Mouse (Mus musculus): ENCODE data around the gene Astn2.

Gene Astn2

DNA sequence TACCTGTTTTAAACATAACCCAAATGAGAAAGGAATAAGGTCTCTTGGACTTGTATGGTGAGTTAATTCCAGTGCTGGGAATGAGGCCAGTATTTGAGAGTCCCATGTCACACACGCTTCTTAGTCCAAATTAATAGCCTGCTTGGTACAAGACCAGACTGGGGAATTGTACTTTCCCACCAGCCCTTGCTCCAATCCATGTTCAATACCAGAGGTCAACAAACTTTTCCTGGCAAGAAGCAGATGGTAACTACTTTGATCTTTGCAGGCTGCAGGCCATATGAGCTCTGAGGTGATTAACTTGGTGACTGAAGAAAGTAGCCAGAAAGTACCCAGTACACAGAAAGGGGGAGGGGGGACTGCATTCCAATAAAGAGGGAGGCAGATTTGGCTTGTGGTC, 91.7 kb downstream of the Astn2 start:
- no peak for DNase-seq (ENCODE audit: extremely low spot score, low spot score)

DNA sequence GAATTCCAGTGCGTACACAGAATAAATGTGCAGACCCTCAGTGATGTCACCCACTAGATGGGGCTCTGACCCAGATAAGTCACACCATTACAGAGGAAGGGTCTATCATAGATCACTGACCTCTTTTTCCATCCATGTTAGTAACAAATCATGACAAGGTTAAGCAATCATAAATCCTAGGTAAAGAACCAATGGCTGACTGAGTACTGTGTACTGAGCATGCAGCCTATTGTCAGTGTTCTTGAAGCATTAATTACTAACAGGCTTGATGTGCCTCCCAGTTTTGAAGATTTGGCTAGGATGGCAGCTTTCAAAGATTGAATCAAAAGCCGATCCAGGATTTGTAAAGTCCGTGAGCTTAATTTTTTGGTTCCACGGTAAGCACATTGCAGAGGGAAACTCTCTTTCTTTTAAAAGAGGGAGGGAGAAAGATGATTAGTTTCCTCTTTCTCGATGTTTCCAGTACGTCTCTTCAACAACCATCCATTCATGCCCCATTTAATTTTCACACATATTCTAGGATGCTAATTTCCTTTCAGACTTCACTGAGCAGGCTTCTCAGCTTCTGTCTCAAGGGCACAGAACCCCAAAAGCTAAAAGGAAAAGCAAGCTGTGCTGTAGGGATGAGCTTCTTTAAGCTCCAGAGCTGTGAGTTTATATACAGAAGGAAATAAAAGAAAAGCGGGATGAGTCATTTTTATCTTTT, 93.9 kb downstream of the Astn2 start:
- DNase-seq (ENCODE audit: extremely low spot score, low spot score) = no peak

DNA sequence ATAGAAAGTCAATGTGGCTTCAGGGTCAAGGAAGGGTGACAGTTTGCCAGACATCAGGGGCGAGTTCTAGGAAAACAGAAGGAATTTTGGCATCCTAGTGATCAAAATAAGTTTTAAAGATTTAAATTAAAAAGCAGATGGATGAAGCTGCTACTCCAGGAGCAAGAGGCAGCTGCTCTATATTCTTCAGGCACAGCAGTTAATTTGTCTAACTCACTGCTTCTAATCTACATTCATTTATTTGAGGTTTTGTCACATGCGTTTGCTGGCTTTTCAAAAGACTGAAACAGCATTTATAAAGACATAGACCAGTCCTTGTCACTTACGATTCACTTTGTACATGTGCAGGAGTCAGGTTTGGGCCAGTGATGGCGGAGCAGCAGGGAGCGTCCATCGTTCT, 98.0 kb downstream of the Astn2 start:
- no peak for DNase-seq (ENCODE audit: extremely low spot score, low spot score)

DNA sequence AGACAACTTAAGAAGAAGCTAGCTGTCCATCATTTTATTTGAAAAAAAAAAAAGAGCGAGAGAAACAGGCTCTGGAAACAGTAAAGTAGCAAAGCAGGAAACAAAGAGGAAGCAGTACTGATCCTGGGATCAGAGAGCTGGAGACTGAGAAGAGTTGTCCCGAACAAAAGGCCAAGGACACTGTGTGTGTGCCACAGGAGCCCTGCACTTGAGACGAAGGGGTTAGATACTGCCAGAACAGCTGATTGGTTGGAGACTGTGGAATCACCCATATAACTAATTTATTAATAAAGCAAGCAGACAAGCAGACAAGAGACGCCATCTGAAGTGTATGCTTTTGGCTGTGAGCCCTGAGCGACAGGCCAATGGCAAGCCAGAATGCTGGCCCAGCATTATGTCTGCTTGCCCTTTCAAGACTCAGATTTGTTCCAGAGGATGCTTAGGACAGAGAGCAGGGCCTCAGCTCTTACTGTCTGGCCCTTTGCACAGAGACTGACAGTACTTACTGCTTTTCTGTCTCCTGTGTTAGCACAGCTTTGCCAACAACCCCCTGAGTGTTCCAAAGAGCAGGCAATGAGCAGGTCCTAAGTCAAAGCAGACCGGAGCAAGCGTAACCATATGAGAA, 101.6 kb downstream of the Astn2 start:
- DNase-seq (ENCODE audit: extremely low spot score, low spot score) = no peak

DNA sequence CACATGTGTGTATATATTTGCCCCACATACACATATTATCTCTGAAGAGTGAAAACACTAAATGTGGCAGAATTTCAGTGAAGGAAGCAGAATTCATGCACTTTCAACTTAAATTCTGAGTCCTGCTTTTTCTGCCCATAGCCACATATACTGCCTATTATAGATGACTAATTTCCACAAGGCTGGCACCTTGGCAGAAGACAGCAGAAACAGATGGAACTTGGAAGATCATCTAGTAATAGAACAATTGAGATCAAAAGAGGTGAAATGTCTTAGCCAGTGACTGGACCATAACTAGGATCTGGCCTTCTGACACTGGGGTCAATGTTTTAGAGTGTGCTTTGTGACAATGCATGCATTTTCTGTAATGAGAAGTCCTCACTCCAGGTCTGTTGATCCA, 119.4 kb downstream of the Astn2 start:
- no peak for DNase-seq (ENCODE audit: extremely low spot score, low spot score)

DNA sequence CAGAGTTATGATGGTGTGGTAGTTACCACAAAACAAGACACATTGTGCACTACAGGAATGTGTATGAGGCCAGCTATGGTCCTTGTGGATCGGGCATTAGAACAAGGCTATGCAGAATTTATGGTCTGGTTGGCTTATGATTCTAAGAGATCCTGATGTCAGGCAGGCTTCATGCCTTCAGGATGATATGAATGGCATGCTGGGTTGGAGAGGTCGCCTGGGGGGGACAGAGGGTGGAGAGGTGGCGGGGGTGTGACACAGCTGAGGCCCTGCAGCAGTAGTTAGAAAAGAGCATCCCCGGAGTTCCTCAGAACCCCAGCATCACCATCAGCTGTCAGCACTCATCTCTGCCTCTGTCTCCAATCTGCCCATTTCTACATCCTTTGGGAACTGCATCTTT, 128.3 kb downstream of the Astn2 start:
- DNase-seq (ENCODE audit: extremely low spot score, low spot score) = no peak

DNA sequence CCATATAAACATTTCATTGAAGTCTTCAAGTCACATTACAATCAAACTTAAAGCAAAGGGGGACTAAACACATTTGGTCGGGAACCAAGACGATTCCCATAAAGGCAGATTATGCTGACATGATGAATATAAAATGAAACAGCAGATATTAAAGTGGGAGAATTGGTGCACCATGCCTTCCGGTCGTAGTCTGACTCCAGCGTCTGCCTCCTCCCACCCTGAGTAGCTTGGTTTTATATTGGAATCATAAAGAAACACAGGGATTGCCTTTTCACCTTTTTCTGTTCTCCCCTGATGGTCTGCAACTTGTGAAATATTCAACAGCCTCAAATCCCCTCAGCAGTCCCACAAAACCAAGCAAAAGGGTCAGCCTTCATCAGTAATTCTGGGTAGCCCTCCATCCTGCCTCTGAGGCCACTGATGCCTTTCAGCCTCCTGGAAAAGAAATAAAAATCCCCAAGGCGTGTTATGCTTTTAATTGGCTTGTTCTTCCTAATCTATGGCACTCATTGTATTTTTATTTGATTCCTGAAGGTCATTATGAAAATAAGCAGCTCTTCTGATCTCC, 132.8 kb downstream of the Astn2 start:
- DNase-seq (ENCODE audit: extremely low spot score, low spot score) = no peak

DNA sequence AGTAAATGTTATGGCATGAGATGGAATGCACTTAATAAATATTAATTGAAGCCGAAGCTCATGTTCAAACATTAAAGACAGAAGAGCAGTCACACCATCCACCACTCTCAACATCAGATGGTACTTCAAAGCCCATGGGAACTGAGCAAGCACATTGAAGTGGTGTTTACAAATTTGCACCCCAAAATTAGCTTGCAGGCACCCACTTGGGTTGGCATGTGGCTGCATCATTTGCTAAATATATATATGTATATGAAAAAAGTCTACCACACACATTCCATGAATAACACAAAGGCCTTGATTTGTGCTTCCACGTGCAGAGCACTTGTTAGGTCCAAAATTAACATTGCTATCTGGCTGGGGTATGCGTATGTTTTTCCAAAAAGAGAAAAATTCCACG, 140.4 kb downstream of the Astn2 start:
- DNase-seq (ENCODE audit: extremely low spot score, low spot score) = no peak

DNA sequence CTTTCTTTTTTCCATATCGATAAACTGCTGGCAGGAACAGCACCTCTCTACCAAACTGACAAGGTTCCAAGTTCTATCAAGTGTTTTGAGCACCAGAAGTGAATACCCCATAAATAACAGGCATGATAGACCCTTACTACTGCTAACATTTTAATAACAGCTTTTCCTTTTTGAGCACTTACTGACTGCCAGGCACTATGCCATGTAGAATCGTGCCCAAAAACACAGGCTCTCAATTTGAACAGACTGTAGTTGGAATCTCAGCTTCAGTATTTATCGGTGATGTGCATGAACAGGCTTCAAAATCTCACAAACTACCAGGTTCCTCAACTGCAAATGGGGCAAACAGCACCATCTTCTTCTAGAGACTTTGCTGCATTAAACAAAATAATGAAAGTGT, 143.1 kb downstream of the Astn2 start:
- DNase-seq (ENCODE audit: extremely low spot score, low spot score) = no peak

DNA sequence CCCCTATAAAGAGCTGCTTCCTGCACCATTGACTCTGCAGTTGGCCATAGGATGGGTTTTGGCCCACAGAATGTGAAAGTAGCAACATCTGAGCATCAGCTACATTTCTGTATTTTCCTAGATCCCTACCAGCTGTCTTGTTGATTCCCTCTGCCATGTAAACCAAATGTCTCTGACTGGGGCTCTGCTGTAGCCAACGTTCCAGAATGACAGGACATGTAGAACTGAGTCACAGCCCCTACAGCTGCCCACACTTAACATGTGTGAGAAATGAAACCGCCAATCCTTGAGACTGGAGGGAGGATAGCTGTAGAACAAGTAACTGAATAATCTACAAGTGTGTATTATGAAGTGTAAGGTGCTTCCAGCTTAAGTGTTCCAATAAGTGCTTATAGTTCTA, 145.5 kb downstream of the Astn2 start:
- no peak for DNase-seq (ENCODE audit: extremely low spot score, low spot score)

DNA sequence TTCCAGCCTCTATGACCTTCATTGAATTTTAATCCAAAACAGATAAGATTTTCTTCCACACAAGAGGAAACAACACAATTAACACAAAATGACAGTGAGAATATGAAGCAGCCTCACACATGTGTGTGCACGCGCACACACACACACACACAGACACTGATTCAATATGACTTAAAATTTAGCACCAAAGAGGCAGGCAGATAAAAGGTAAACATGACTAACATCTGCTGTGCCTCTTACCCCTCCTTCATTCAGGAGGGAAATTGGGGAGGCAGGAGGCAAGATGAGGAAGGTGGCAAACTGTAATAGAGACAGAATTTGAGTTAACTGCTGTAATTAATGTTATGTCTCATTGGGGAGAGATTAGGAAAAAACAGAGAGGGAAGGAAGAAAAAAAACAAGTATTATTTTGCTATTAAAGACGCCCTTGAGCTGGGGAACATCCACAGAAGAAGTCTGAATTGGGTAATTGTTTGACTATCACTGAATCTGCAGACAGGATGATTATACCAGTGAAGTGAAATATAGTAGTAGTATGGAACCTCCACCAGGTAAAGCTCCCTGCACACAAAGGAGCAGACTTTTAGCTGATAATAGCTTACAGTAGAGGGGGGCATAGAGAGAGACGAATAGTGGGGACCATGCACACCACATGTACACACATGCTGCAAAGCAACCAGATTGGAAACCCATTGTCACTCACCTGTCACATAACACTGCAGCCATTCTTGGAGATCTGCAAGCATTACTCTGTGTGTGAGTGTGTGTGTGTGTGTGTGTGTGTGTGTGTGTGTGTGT, 149.5 kb downstream of the Astn2 start:
- no peak for DNase-seq (ENCODE audit: extremely low spot score, low spot score)

DNA sequence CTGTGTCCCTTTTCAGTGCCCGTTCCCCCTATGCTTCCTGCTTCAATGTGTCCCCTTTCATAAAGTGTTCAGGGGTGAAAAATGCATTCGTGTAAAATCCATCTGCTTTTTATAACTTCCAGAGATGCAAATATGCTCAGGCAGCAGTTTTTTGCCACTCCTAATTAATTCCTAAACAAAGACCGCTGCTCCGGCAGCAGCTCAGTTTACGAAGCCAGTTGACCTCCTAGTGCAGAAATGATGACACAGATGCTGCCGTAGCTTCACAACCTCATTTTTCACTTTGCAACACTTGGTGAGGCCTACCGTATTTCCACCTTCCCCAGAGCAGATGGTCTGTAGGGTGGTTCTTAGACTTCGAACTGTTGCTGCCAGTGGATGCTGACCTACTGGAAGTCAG, 155.9 kb downstream of the Astn2 start:
- DNase-seq (ENCODE audit: extremely low spot score, low spot score) = no peak

DNA sequence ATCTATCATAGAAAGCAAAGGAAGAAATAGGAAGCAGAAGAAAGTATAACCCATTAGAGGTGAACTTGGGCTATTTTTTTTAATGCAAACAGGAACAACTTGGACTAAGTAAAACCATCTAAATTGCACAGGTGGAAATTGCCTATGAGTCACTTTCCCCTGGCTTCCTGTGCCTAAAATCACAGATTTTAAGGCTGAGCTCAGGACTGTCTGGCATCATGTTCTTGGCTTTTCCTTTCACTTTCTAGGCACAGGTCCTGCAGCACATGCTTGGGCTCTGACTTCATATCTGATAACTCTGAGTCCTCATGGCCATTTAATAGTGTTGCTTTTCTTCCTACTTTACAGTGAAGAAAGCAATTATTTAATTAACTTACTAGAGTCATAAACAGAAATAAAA, 161.7 kb downstream of the Astn2 start:
- DNase-seq (ENCODE audit: extremely low spot score, low spot score) = no peak

DNA sequence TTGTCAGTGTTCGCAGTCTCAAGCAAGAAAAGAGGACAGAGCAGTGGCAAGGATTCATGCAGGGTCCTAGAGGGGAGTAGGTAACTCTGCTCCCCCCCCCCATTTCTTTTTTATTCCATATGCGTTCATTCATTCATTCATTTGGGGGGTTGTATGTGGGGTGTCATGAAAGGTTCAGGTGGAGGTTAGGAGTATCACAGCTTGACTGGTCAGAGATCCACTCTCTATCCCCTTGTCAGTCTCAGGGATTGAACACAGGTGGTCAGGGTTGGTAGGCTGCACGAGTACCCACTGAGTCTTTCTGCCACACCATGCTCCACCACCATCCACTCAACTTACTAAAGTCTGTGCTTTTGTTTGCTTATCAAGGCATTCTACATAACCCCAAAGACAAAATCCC, 171.6 kb downstream of the Astn2 start:
- no peak for DNase-seq (ENCODE audit: extremely low spot score, low spot score)

DNA sequence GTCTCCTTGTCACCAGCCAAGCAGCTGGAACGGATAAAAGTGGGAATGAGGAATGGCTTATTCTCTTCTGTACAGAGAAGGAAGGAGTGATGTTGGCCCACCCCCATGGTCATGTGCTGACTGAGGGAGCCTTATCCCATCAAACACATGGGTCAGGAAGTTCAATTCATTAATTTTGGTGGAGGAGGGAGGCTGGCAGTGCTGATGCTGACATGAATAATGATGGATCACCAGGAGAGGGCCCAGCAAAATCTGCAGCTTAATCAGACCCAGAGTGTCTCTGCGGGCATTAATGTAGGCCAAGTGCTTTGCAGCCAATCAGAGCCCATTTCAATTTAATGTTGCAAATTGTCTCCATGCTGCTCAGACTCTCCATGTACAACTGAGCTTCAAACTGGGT, 172.1 kb downstream of the Astn2 start:
- peak; percentile 22 for DNase-seq (ENCODE audit: extremely low spot score, low spot score)

DNA sequence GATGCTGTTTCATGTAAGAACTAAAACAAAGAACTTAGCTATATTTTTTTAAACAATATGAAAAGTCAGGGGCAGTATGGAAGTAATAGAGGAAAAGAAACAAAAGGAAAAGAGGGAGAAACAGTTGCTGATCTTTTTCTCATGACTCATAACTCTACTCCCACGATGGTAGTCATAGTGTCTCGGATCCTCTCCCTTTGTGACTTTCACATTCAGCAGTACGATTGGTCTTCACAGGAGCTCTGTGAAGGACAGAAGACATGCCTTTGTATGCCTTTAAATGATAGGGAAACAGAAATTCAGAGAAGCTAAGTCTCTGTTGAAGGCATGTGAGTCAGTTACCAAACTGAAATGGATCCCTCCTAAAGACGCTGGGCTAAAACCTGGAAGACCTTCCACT, 173.7 kb downstream of the Astn2 start:
- DNase-seq (ENCODE audit: extremely low spot score, low spot score) = no peak

DNA sequence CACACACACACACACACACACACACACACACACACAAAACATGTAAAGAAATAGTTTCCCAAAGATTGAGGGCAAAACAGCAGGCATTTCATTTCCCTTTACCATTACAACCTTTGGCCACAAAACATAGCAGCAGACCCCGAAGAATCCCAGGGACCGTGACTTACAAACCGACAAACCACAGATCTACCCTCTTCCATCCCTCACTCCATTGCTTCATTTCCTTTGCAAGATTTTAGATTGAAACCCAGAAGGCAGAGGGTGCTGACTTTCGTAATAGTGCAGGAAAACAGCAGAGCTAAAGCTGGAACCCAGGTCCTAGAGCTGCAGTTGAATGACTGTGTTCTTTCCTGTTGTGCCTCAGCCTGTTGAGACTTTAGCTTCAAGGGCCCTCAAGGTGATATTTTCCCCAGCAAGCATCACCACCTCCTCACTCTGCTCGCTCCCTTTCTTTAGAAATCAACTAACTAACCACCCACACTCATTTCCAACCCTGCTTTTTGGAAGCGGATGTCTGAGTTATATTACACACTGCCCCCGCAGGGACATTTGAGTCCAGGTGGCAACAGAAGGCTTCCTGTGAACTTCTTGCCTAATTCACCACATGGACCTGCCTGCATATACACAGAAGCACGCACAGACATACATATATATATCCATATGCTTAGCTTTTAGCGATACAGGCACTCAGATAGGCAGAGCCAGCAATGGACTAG, 181.7 kb downstream of the Astn2 start:
- DNase-seq (ENCODE audit: extremely low spot score, low spot score) = no peak

DNA sequence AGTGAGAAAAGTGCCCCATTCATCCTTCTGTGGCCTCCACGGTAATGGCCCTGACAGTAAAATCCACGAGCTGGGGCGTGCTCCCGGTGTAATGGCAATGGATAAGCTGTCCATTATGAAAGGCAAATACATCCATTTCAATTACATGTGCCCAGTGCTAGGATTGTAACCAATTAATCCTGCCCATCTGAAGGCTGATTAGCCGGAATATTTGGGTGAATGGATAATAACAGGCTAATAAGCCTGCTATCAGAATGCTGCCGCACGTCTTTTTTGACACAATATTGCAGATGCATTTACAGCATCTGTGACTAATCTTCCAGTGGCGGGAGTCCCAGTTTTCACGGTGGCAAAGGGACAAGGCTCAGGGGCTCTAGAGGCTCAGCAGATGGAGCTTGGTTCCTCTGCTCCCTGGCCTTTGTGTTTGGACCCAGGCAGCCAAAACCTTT, 189.2 kb downstream of the Astn2 start:
- no peak for DNase-seq (ENCODE audit: extremely low spot score, low spot score)

DNA sequence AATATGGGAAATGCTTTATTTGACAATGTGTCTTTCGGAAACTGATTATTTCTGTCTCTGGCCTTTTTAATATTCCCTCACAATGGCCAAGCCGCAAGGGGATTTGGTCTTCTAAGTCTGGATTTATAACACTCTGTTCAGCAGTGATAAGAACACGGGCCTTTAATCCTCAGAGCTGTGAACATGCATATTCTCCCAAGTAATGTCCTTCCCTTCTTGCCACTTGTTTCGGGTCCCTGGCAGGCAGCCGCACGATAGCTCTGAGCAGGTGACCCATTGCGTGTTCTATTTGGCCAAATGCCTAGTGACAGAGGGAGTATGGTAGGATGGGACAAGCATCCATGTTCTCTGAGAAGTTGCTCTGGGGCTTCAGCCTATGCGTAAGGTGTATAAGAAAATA, 214.8 kb downstream of the Astn2 start:
- DNase-seq (ENCODE audit: extremely low spot score, low spot score) = no peak

DNA sequence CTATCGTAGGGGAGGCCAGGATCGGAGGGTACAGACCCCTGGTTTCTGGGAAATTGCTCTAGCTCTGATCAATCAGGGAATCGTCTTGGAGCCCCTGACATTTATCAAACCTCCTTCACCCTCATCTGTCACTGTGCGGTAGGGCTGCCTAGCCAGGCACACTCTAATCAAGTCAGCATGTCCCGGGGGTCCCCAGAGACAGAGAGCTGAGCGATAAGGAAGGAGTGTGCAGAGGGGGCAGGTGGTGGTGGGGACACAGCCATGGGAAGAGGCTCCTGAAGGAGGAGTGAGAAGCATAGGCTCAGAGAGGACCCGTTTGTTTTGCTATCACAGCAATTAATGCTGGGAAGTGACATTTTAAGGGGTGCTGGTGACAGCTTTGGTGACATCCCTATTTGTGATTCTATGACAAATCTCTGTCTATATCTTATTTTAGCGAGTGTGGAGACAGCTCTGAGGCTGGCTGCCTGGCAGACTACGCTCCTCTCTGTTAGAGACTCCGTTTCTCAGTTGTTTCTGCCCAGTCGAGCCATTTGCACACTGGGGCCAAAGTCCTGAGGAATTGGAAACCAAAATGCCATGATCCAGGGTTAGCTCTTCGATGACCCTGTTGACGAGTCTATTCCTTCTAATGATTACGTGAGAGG, 228.4 kb downstream of the Astn2 start:
- DNase-seq (ENCODE audit: extremely low spot score, low spot score) = peak; percentile 16

DNA sequence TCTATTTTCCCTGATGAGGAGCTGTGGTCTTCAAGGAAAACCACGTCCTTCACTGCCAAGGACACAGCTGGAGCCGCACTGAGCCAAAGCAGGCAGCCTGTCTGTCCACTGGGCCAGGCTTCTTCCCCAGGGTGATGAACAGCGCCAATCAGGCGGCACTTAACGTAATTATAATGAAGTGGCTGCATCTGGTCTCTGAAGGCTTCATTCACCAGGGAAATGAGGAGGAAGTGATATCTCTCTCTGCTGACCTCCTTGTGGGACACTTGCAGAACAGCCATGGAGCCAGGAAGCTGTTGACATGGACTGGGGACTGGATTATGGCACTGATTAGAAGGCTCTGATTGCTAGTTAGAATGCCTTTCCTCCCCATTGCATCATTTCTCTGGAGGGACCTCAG, 232.8 kb downstream of the Astn2 start:
- DNase-seq (ENCODE audit: extremely low spot score, low spot score) = no peak
